Mouse (Mus musculus) forebrain, embryonic 11.5 days (tissue): ENCODE data around the gene Elovl7. TPM values are rescaled to one million over a fixed set of nuclear protein-coding genes. Genes with fewer than 3 reads are reported as not detected.

Experiments
- ATAC-seq: fragments of 200-750 bp; cut with Nextera tagmentation; replicated peaks from 2 replicates; pipeline ENCODE4 v1.8.0; 2017; ENCODE audit warnings: moderate TSS enrichment; ENCODE audit not compliant: low FRiP score
- DNase-seq: peaks from one replicate; pipeline ENCODE4 v3.0.0-alpha.2; 2017; ENCODE audit warnings: low spot score
- H3K27ac ChIP-seq: fragments of 300-500 bp; sonication (generic); 2 replicates; pipeline ENCODE4 v1.5.1; 2014; ENCODE audit warnings: low read depth, low read length
- H3K27me3 ChIP-seq: fragments of 300-500 bp; sonication (generic); 2 replicates; pipeline ENCODE4 v1.6.1; 2014; ENCODE audit warnings: mild to moderate bottlenecking, low read length, mixed read lengths; ENCODE audit not compliant: control insufficient read depth, insufficient read depth
- H3K36me3 ChIP-seq: fragments of 300-500 bp; sonication (generic); 2 replicates; pipeline ENCODE4 v1.6.1; 2014; ENCODE audit warnings: mild to moderate bottlenecking, low read length, moderate library complexity, mixed read lengths; ENCODE audit not compliant: control insufficient read depth, insufficient read depth
- H3K4me1 ChIP-seq: fragments of 300-500 bp; sonication (generic); replicated peaks from 2 replicates; pipeline ENCODE4 v1.6.1; 2014; ENCODE audit warnings: low read length, mixed read lengths; ENCODE audit not compliant: control insufficient read depth, insufficient read depth
- H3K4me2 ChIP-seq: fragments of 300-500 bp; sonication (generic); 2 replicates; pipeline ENCODE4 v1.6.1; 2014; ENCODE audit warnings: low read depth, mild to moderate bottlenecking, low read length, moderate library complexity, mixed read lengths; ENCODE audit not compliant: severe bottlenecking
- H3K4me3 ChIP-seq: fragments of 300-500 bp; sonication (generic); 2 replicates; pipeline ENCODE4 v1.5.1; 2014; ENCODE audit warnings: low read depth, low read length
- H3K9ac ChIP-seq: fragments of 300-500 bp; sonication (generic); 2 replicates; pipeline ENCODE4 v1.6.1; 2014; ENCODE audit warnings: low read length
- H3K9me3 ChIP-seq: fragments of 300-500 bp; sonication (generic); 2 replicates; pipeline ENCODE4 v1.6.1; 2016; ENCODE audit warnings: low read length, mixed read lengths; ENCODE audit not compliant: control insufficient read depth
- WGBS: fragments of 180-500 bp; shearing (Covaris S2); extraction: QIAGEN DNeasy Blood & Tissue Kit; methylation state at CpG from one replicate; pipeline ENCODE4 v1.1.7; 2014; 5-methylcytosine and 5-hydroxymethylcytosine counted together
- polyA plus RNA-seq: library from polyadenylated mRNA; unstranded; fragments of >200 nt; fragmentation: Nextera tagmentation; extraction: Ambion mirVana; gene quantifications from 2 replicates; pipeline ENCODE4 v1.2.1, GENCODE M21; 2014

Gene Elovl7
- polyA plus RNA-seq: 1.1 and 1.4 TPM in 2 replicates

DNA sequence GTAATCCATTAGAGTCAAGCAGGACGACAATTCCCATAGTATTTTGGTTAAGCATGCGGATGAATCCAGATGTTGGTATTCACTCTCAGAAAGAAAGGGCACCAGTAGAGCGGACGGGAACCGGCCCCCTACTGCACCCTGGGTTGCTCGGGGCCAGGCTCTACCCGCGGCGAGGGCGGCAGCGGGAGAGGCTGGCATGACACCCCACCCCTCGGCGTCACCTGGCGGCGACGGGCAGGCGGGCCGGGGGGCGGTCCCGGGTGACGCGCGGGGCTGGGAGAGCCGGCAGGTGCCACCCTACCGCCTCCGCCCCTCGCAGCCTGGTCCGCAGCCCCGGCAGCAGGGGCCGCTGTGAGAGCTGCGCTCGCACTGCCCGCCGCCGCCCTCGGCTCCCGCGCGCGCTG lies at the start of gene Elovl7:
Gene Elovl7 (plus strand): TSS at position 324 of the 404 bp plus-strand sequence.
- 0% methylated on average over 40 of the region's 40 CpGs for WGBS
- Histone ChIP-seq H3K36me3 (no peaks in the 10 kb centered on the region), H3K27ac (no peak within 1 kb of the TSS), H3K4me2 (peak within 1 kb of the TSS; percentile 100), H3K27me3 (peaks cover 25% of the 10 kb centered on the region; the same call in 1 of the 2 replicates), H3K9ac (peak within 1 kb of the TSS; percentile 65), H3K4me3 (peak within 1 kb of the TSS; percentile 69), H3K9me3 (no peaks in the 10 kb centered on the region), H3K4me1 (no peaks in the 10 kb centered on the region)
- DNase-seq: peak; percentile 79
- peak; percentile 95 for ATAC-seq

- ATAC-seq (no peak), DNase-seq (no peak)
- WGBS: 92% methylated on average over 3 of the region's 3 CpGs
- peaks cover 3% of the 10 kb centered on the region; the same call in 1 of the 2 replicates for H3K4me1 ChIP-seq
- H3K27me3 ChIP-seq: no peaks in the 10 kb centered on the region
- H3K9ac ChIP-seq: no peak overlapping the region
- H3K4me3 ChIP-seq: no peak overlapping the region
- no peaks in the 10 kb centered on the region for H3K36me3 ChIP-seq
- no peak overlapping the region for H3K27ac ChIP-seq
- no peaks in the 10 kb centered on the region for H3K9me3 ChIP-seq
- no peak overlapping the region for H3K4me2 ChIP-seq
Observed at GRCm38 (mm10) chr13:108164621-108165020, 49.6 kb upstream of the Elovl7 start.

DNA sequence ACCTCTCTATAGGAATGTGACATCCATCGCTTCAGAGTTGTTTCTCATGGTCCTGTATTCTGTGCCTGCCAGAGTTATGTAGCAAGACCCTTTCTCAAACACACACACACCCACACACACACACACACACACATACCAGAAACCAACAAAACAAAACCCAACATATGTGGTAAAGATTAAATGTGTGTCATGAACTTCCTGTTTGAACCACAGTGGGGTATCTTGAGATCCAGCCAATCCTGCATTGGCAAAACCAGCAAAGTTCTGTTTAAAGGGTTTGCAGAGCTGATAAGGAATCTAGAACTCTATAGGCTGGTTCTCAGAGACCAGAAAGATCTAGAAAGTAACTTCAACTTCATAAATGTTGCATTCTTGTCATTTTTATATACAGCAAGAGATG lies 44.2 kb upstream of the Elovl7 start:
- Histone ChIP-seq H3K9me3 (no peaks in the 10 kb centered on the region), H3K9ac (no peak overlapping the region), H3K4me3 (no peak overlapping the region), H3K36me3 (peaks cover 3% of the 10 kb centered on the region; the same call in 1 of the 2 replicates), H3K27me3 (no peaks in the 10 kb centered on the region), H3K4me1 (no peaks in the 10 kb centered on the region), H3K27ac (no peak overlapping the region), H3K4me2 (no peak overlapping the region)
- no peak for ATAC-seq
- DNase-seq: no peak
- 80% methylated on average over 1 of the region's 1 CpGs for WGBS

- Histone ChIP-seq H3K9me3 (no peaks in the 10 kb centered on the region), H3K4me3 (no peak overlapping the region), H3K27me3 (no peaks in the 10 kb centered on the region), H3K36me3 (peaks cover 3% of the 10 kb centered on the region; the same call in 1 of the 2 replicates), H3K4me1 (no peaks in the 10 kb centered on the region), H3K27ac (no peak overlapping the region), H3K4me2 (no peak overlapping the region), H3K9ac (no peak overlapping the region)
- ATAC-seq (no peak), DNase-seq (no peak)
- 92% methylated on average over 8 of the region's 8 CpGs for WGBS
Observed at GRCm38 (mm10) chr13:108170511-108170910, 43.7 kb upstream of the Elovl7 start.

DNA sequence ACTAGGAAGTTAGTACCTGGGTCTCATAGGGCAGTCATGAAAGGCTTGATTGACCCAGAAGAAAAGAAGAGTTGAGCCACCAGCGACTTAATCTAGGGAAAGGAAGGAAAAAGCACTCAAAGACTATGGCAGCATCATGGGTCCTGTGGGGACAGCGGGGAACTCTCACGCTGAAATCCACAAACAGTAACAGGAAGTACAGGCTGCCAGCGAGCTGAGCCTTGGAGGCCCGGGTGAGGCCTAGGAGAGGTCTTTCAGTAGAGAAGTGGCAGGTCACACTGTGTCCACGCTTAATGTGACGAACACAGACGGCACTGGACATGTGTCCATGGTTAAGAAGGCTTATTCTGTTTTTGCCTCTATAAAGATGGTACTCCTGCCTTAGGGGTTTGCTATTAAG lies 34.6 kb upstream of the Elovl7 start:
- peaks cover 1% of the 10 kb centered on the region; the same call in 1 of the 2 replicates for H3K36me3 ChIP-seq
- no peak for ATAC-seq

DNA sequence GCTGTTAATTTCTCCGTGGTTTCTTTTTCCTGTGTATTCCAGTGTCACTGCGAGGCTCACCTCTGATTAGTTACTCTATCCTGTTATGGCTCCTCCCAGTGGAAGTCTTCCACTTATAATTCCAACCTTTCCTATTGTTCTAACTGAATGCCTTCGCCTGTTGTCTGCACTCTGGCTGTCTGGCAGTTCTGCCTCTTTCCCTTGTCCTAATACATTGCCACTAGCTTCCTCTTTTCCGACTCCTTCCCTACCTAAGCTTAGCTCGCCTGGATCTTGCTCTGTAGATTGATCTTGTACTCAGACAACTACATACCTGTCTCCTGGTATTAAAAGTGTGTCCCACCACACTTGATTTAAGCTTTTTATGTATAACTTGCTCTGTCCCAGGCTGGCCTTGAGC lies 33.4 kb upstream of the Elovl7 start:
- Histone ChIP-seq H3K4me1 (no peaks in the 10 kb centered on the region), H3K27ac (no peak overlapping the region), H3K27me3 (no peaks in the 10 kb centered on the region), H3K9ac (no peak overlapping the region), H3K9me3 (no peaks in the 10 kb centered on the region), H3K4me2 (no peak overlapping the region), H3K4me3 (no peak overlapping the region), H3K36me3 (peaks cover 4% of the 10 kb centered on the region; the same call in 1 of the 2 replicates)
- DNase-seq: no peak
- 91% methylated on average over 5 of the region's 5 CpGs for WGBS
- no peak for ATAC-seq

More for the DNA sequence above, 34.6 kb upstream of the Elovl7 start:
- Histone ChIP-seq H3K27me3 (no peaks in the 10 kb centered on the region), H3K9me3 (no peaks in the 10 kb centered on the region), H3K4me3 (no peak overlapping the region), H3K4me2 (no peak overlapping the region), H3K4me1 (no peaks in the 10 kb centered on the region), H3K27ac (no peak overlapping the region), H3K9ac (no peak overlapping the region)
- DNase-seq: no peak
- WGBS: 90% methylated on average over 8 of the region's 8 CpGs

DNA sequence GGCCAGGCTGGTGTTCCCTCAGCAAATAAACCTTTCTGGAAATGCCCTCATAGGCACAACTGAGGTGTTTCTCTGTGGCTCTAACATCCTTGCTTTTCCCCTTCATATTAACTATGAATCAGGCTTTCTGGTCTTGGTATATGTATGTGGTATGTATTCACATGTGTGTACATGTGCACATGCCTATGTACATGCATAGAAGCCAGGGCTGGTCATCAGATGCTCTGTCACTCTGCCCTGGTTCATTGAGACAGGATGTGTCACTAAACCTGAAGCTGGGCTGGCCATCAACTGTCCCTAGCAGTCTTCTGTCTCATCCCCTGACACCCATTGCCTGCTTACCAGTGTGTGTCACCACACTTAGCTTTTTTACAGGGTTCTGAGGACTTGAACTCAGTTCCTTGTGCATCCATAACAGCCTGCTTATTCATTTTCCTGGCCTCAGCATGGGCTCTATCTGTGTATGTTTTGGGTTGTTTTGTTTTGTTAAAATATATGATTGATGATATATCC lies 29.4 kb upstream of the Elovl7 start:
- ATAC-seq (no peak), DNase-seq (no peak)
- H3K27me3 ChIP-seq: no peaks in the 10 kb centered on the region
- H3K4me3 ChIP-seq: no peak overlapping the region
- no peak overlapping the region for H3K9ac ChIP-seq
- no peak overlapping the region for H3K27ac ChIP-seq
- H3K36me3 ChIP-seq: peaks cover 4% of the 10 kb centered on the region; the same call in 1 of the 2 replicates
- no peaks in the 10 kb centered on the region for H3K4me1 ChIP-seq
- no peak overlapping the region for H3K4me2 ChIP-seq
- H3K9me3 ChIP-seq: no peaks in the 10 kb centered on the region

GRCm38 (mm10) chr13:108185530-108185929 lies 28.7 kb upstream of the Elovl7 start:
- no peaks in the 10 kb centered on the region for H3K27me3 ChIP-seq
- DNase-seq (no peak), ATAC-seq (no peak)
- no peak overlapping the region for H3K9ac ChIP-seq
- no peaks in the 10 kb centered on the region for H3K9me3 ChIP-seq
- H3K36me3 ChIP-seq: peaks cover 4% of the 10 kb centered on the region; the same call in 1 of the 2 replicates
- no peak overlapping the region for H3K4me3 ChIP-seq
- 93% methylated on average over 3 of the region's 3 CpGs for WGBS
- no peak overlapping the region for H3K4me2 ChIP-seq
- no peak overlapping the region for H3K27ac ChIP-seq
- H3K4me1 ChIP-seq: no peaks in the 10 kb centered on the region

GRCm38 (mm10) chr13:108187994-108188393 lies 26.2 kb upstream of the Elovl7 start:
- DNase-seq (no peak), ATAC-seq (no peak)
- Histone ChIP-seq H3K4me3 (no peak overlapping the region), H3K4me1 (no peaks in the 10 kb centered on the region), H3K4me2 (no peak overlapping the region), H3K36me3 (peaks cover 4% of the 10 kb centered on the region; the same call in 1 of the 2 replicates), H3K9ac (no peak overlapping the region), H3K27me3 (no peaks in the 10 kb centered on the region), H3K9me3 (no peaks in the 10 kb centered on the region), H3K27ac (no peak overlapping the region)
- WGBS: 93% methylated on average over 4 of the region's 4 CpGs
